Mouse (Mus musculus) C2C12 (cell line): ENCODE results near the gene Brwd1.

Experiments used
- CEBPB ChIP-seq: IDR thresholded peaks from one replicate; pipeline ENCODE4 v1.6.1; 2011; ENCODE audit warnings: low read depth, mild to moderate bottlenecking, control low read depth, moderate library complexity
- CTCF ChIP-seq: IDR thresholded peaks from one replicate; pipeline ENCODE4 v1.5.1; 2011; ENCODE audit not compliant: control insufficient read depth, insufficient read depth, insufficient read length
- FOSL1 ChIP-seq: IDR thresholded peaks from one replicate; pipeline ENCODE4 v1.8.0; 2011; ENCODE audit warnings: mild to moderate bottlenecking, low read length; ENCODE audit not compliant: poor library complexity, insufficient read depth, severe bottlenecking
- MAX ChIP-seq: IDR thresholded peaks from one replicate; pipeline ENCODE4 v1.6.1; 2011; ENCODE audit warnings: mild to moderate bottlenecking, control low read depth
- MYOD1 ChIP-seq: IDR thresholded peaks from one replicate; pipeline ENCODE4 v1.6.1; 2011; ENCODE audit warnings: low read depth; ENCODE audit not compliant: control insufficient read depth, insufficient read length
- USF1 ChIP-seq: IDR thresholded peaks from one replicate; pipeline ENCODE4 v1.6.1; 2011; ENCODE audit warnings: low read depth, mild to moderate bottlenecking, control low read depth, moderate library complexity

DNA sequence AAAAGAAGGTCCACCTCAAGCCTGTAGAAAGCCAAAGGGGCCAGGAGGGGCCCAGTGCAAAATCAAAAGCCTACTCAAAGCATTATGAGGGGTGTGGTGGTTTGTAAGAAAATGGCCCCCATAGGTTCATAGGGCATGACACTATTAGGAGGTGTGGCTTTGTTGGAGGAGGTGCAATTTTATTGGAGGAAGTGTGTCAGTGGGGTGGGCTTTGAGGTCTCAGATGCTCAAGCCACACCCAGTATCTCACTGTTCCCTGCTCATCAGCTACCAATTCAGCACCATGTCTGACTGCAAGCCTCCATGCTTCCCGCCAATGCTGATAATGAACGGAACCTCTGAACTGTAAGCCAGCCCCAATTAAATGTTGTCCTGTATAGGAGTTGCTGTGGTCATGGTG is 130.9 kb downstream of the Brwd1 start:
- TF ChIP-seq MAX (no peak), CTCF (no peak), FOSL1 (no peak), USF1 (no peak), MYOD1 (no peak), CEBPB (no peak)
